Mouse (Mus musculus) lung, embryonic 14.5 days (tissue): ENCODE measurements around the gene Hapln2. TPM values are rescaled to one million over a fixed set of nuclear protein-coding genes. Genes with fewer than 3 reads are reported as not detected.
A peak's percentile ranks its signal among the peaks of the same experiment; 100 is the strongest.

Source experiments
- ATAC-seq: fragments of 200-750 bp; cut with Nextera tagmentation; 2 replicates; pipeline ENCODE4 v1.8.0; 2017; ENCODE audit warnings: mild to moderate bottlenecking, moderate TSS enrichment, moderate library complexity; ENCODE audit not compliant: insufficient read depth
- DNase-seq: peaks from one replicate; pipeline ENCODE4 v3.0.0-alpha.2; 2015
- H3K27ac ChIP-seq: fragments of 300-500 bp; sonication (generic); 2 replicates; pipeline ENCODE4 v1.5.1; 2014; ENCODE audit warnings: low read depth, mild to moderate bottlenecking, moderate library complexity
- H3K27me3 ChIP-seq: fragments of 300-500 bp; sonication (generic); 2 replicates; pipeline ENCODE4 v1.6.1; 2014; ENCODE audit warnings: low read length, control low read depth; ENCODE audit not compliant: insufficient read depth
- H3K36me3 ChIP-seq: fragments of 300-500 bp; sonication (generic); 2 replicates; pipeline ENCODE4 v1.6.1; 2014; ENCODE audit warnings: control low read depth; ENCODE audit not compliant: insufficient read depth
- H3K4me1 ChIP-seq: fragments of 300-500 bp; sonication (generic); 2 replicates; pipeline ENCODE4 v1.6.1; 2014; ENCODE audit warnings: antibody characterized with exemption, control low read depth; ENCODE audit not compliant: insufficient read depth
- H3K4me2 ChIP-seq: fragments of 300-500 bp; sonication (generic); 2 replicates; pipeline ENCODE4 v1.6.1; 2014; ENCODE audit warnings: mild to moderate bottlenecking
- H3K4me3 ChIP-seq: fragments of 300-500 bp; sonication (generic); 2 replicates; pipeline ENCODE4 v1.5.1; 2014; ENCODE audit warnings: low read depth, low read length
- H3K9ac ChIP-seq: fragments of 300-500 bp; sonication (generic); 2 replicates; pipeline ENCODE4 v1.6.1; 2014
- H3K9me3 ChIP-seq: fragments of 300-500 bp; sonication (generic); 2 replicates; pipeline ENCODE4 v1.6.1; 2016; ENCODE audit warnings: low read depth, low read length, control low read depth
- CTCF ChIP-seq: IDR thresholded peaks from 2 replicates; pipeline ENCODE4 v1.5.1; 2016; ENCODE audit warnings: antibody characterized with exemption, low read depth
- WGBS: fragments of 180-500 bp; shearing (Covaris S2); extraction: QIAGEN DNeasy Blood & Tissue Kit; methylation state at CpG from one replicate; pipeline ENCODE4 v1.1.7; 2014; 5-methylcytosine and 5-hydroxymethylcytosine counted together
- polyA plus RNA-seq: library from polyadenylated mRNA; unstranded; fragments of >200 nt; fragmentation: Nextera tagmentation; extraction: Ambion mirVana; gene quantifications from 2 replicates; pipeline ENCODE4 v1.2.1, GENCODE M21; 2014

Hapln2 gene
- polyA plus RNA-seq, 1 experiment from 2014 or later = not detected

GRCm38 (mm10) chr3:87985505-87986320, 41.7 kb downstream of the Hapln2 start:
- 19% methylated on average over 12 of the region's 12 CpGs for WGBS
- Histone ChIP-seq H3K36me3 (no peaks in the 10 kb centered on the region), H3K4me3 (no peak overlapping the region), H3K9ac (no peak overlapping the region; the same call in 1 of the 2 replicates), H3K27me3 (peaks cover 22% of the 10 kb centered on the region), H3K4me2 (peak overlapping the region; percentile 31), H3K9me3 (no peaks in the 10 kb centered on the region), H3K4me1 (peaks cover 48% of the 10 kb centered on the region), H3K27ac (peak overlapping the region; percentile 78)
- TF ChIP-seq CTCF = no peak
- DNase-seq (peak; percentile 76), ATAC-seq (no peak)

- Histone ChIP-seq H3K27me3 (peaks cover 6% of the 10 kb centered on the region; the same call in 1 of the 2 replicates), H3K9me3 (no peaks in the 10 kb centered on the region), H3K4me1 (peaks cover 48% of the 10 kb centered on the region), H3K27ac (peak overlapping the region; percentile 99; the same call in 1 of the 2 replicates), H3K9ac (no peak overlapping the region), H3K4me3 (no peak overlapping the region), H3K4me2 (no peak overlapping the region), H3K36me3 (no peaks in the 10 kb centered on the region)
- 33% methylated on average over 3 of the region's 3 CpGs for WGBS
- no peak for TF ChIP-seq CTCF
- DNase-seq (no peak), ATAC-seq (no peak)
These were observed 43.3 kb downstream of the Hapln2 start for GRCm38 (mm10) chr3:87984094-87984493.

- Histone ChIP-seq H3K9ac (no peak overlapping the region), H3K36me3 (no peaks in the 10 kb centered on the region), H3K9me3 (no peaks in the 10 kb centered on the region), H3K4me3 (peak overlapping the region; percentile 7; the same call in 1 of the 2 replicates), H3K4me1 (peaks cover 48% of the 10 kb centered on the region), H3K4me2 (peak overlapping the region; percentile 52), H3K27me3 (peaks cover 4% of the 10 kb centered on the region; the same call in 1 of the 2 replicates), H3K27ac (peak overlapping the region; percentile 99)
- DNase-seq (no peak), ATAC-seq (no peak)
- no peak for TF ChIP-seq CTCF
- WGBS = 36% methylated on average over 6 of the region's 6 CpGs
These were observed 43.8 kb downstream of the Hapln2 start for GRCm38 (mm10) chr3:87983627-87984026.

- ATAC-seq = peak; percentile 83
- Histone ChIP-seq H3K9me3 (no peaks in the 10 kb centered on the region), H3K4me1 (peaks cover 48% of the 10 kb centered on the region), H3K4me3 (peak overlapping the region; percentile 7; the same call in 1 of the 2 replicates), H3K36me3 (no peaks in the 10 kb centered on the region), H3K4me2 (peak overlapping the region; percentile 52), H3K9ac (peak overlapping the region; percentile 52), H3K27ac (peak overlapping the region; percentile 99), H3K27me3 (no peaks in the 10 kb centered on the region)
- no peak for TF ChIP-seq CTCF
- WGBS = 4% methylated on average over 13 of the region's 13 CpGs
- peak; percentile 90 for DNase-seq
These were observed 44.4 kb downstream of the Hapln2 start for GRCm38 (mm10) chr3:87982836-87983601.

- no peaks in the 10 kb centered on the region for H3K27me3 ChIP-seq
- ATAC-seq = peak; percentile 67
- 21% methylated on average over 12 of the region's 12 CpGs for WGBS
These were observed 45.2 kb downstream of the Hapln2 start for GRCm38 (mm10) chr3:87981894-87982835.

GRCm38 (mm10) chr3:87981214-87981760, 46.1 kb downstream of the Hapln2 start:
- H3K9me3 ChIP-seq = no peaks in the 10 kb centered on the region
- peak overlapping the region; percentile 99 for H3K27ac ChIP-seq
- 79% methylated on average over 6 of the region's 6 CpGs for WGBS
- TF ChIP-seq CTCF = no peak
- no peaks in the 10 kb centered on the region; the same call in 1 of the 2 replicates for H3K36me3 ChIP-seq
- no peaks in the 10 kb centered on the region for H3K27me3 ChIP-seq
- peaks cover 46% of the 10 kb centered on the region for H3K4me1 ChIP-seq
- H3K4me3 ChIP-seq = no peak overlapping the region
- DNase-seq (no peak), ATAC-seq (no peak)
- H3K9ac ChIP-seq = no peak overlapping the region
- no peak overlapping the region for H3K4me2 ChIP-seq

More at GRCm38 (mm10) chr3:87981894-87982835, 45.2 kb downstream of the Hapln2 start:
- Histone ChIP-seq H3K9me3 (no peaks in the 10 kb centered on the region), H3K4me1 (peaks cover 48% of the 10 kb centered on the region), H3K4me2 (peak overlapping the region; percentile 52), H3K4me3 (peak overlapping the region; percentile 6; the same call in 1 of the 2 replicates), H3K27ac (peak overlapping the region; percentile 99), H3K36me3 (no peaks in the 10 kb centered on the region; the same call in 1 of the 2 replicates), H3K9ac (peak overlapping the region; percentile 52)
- TF ChIP-seq CTCF = no peak
- peak; percentile 84 for DNase-seq
